Mouse (Mus musculus) brown adipose tissue, adult 24 weeks (tissue): ENCODE data around the gene Tas1r1. TPM values are rescaled to one million over a fixed set of nuclear protein-coding genes. Genes with fewer than 3 reads are reported as not detected.
A peak's percentile ranks its signal among the peaks of the same experiment; 100 is the strongest.

ENCODE experiments used
- H3K27ac ChIP-seq: fragments of 200-500 bp; replicated peaks from 2 replicates; pipeline ENCODE4 v1.5.1; 2012; ENCODE audit warnings: low read depth, mild to moderate bottlenecking, low read length
- H3K4me1 ChIP-seq: fragments of 200-500 bp; 2 replicates; pipeline ENCODE4 v1.6.1; 2012; ENCODE audit warnings: low read length, mixed read lengths; ENCODE audit not compliant: control insufficient read depth, insufficient read depth, insufficient read length
- H3K4me3 ChIP-seq: fragments of 200-500 bp; 2 replicates; pipeline ENCODE4 v1.5.1; 2012; ENCODE audit warnings: low read depth, mild to moderate bottlenecking, low read length, moderate library complexity; ENCODE audit not compliant: insufficient read depth
- polyA plus RNA-seq: library from polyadenylated mRNA; stranded (reverse); fragments of >200 nt; gene quantifications from 2 replicates; pipeline ENCODE4 v1.2.4, GENCODE M21; 2012; ENCODE audit not compliant: missing spikeins, insufficient read depth, insufficient read length

Gene Tas1r1
- polyA plus RNA-seq, 1 experiment = not detected

- Histone ChIP-seq H3K4me3 (0 out of 2 replicates have a peak overlapping the region, but pooled peaks have one; percentile 59), H3K4me1 (peaks cover 5% of the 10 kb centered on the region), H3K27ac (no peak overlapping the region)
Observed at GRCm38 (mm10) chr4:152028456-152028855, 9.9 kb downstream of the Tas1r1 start.

GRCm38 (mm10) chr4:152027524-152027923 lies 10.8 kb downstream of the Tas1r1 start, which contains the start of gene Zbtb48:
Gene Zbtb48 (minus strand): TSS chr4:152027671.
- Histone ChIP-seq H3K27ac (peak within 1 kb of the TSS; percentile 44; the same call in 1 of the 2 replicates), H3K4me1 (peaks cover 5% of the 10 kb centered on the region), H3K4me3 (peak within 1 kb of the TSS; percentile 85)

GRCm38 (mm10) chr4:152026751-152027508 lies 11.4 kb downstream of the Tas1r1 start:
- H3K27ac ChIP-seq = peak overlapping the region; percentile 44; the same call in 1 of the 2 replicates
- peaks cover 5% of the 10 kb centered on the region for H3K4me1 ChIP-seq
- H3K4me3 ChIP-seq = peak overlapping the region; percentile 85

- Histone ChIP-seq H3K4me1 (peaks cover 5% of the 10 kb centered on the region), H3K4me3 (no peak overlapping the region), H3K27ac (no peak overlapping the region)
Observed at GRCm38 (mm10) chr4:152024525-152024924, 13.8 kb downstream of the Tas1r1 start.

- H3K27ac ChIP-seq = no peak overlapping the region
- no peak overlapping the region for H3K4me3 ChIP-seq
- H3K4me1 ChIP-seq = peaks cover 5% of the 10 kb centered on the region
Observed at GRCm38 (mm10) chr4:152022506-152022905, 15.9 kb downstream of the Tas1r1 start.

- Histone ChIP-seq H3K27ac (no peak overlapping the region), H3K4me3 (no peak overlapping the region), H3K4me1 (peaks cover 2% of the 10 kb centered on the region)
Observed at GRCm38 (mm10) chr4:152021568-152022097, 16.7 kb downstream of the Tas1r1 start.

- Histone ChIP-seq H3K27ac (no peak overlapping the region), H3K4me3 (no peak overlapping the region), H3K4me1 (no peaks in the 10 kb centered on the region)
Observed at GRCm38 (mm10) chr4:152020024-152020423, 18.3 kb downstream of the Tas1r1 start.

GRCm38 (mm10) chr4:152019073-152019472 lies 19.3 kb downstream of the Tas1r1 start:
- Histone ChIP-seq H3K4me1 (no peaks in the 10 kb centered on the region), H3K27ac (no peak overlapping the region), H3K4me3 (no peak overlapping the region)

- H3K4me1 ChIP-seq = peaks cover 2% of the 10 kb centered on the region; the same call in 1 of the 2 replicates
Observed at GRCm38 (mm10) chr4:152013036-152013813, 25.1 kb downstream of the Tas1r1 start.

GRCm38 (mm10) chr4:152012109-152012508 lies 26.3 kb downstream of the Tas1r1 start:
- no peak overlapping the region for H3K27ac ChIP-seq
- peaks cover 7% of the 10 kb centered on the region; the same call in 1 of the 2 replicates for H3K4me1 ChIP-seq
- no peak overlapping the region for H3K4me3 ChIP-seq

More at GRCm38 (mm10) chr4:152013036-152013813, 25.1 kb downstream of the Tas1r1 start:
- no peak overlapping the region for H3K4me3 ChIP-seq
- no peak overlapping the region for H3K27ac ChIP-seq

- Histone ChIP-seq H3K27ac (no peak overlapping the region), H3K4me1 (peaks cover 7% of the 10 kb centered on the region; the same call in 1 of the 2 replicates), H3K4me3 (peak overlapping the region; percentile 74)
Observed at GRCm38 (mm10) chr4:152011171-152011760, 27.1 kb downstream of the Tas1r1 start.

GRCm38 (mm10) chr4:152010707-152011134 lies 27.6 kb downstream of the Tas1r1 start:
- H3K27ac ChIP-seq = no peak overlapping the region; the same call in 1 of the 2 replicates
- H3K4me1 ChIP-seq = peaks cover 7% of the 10 kb centered on the region; the same call in 1 of the 2 replicates
- peak overlapping the region; percentile 74 for H3K4me3 ChIP-seq

- Histone ChIP-seq H3K4me1 (peaks cover 7% of the 10 kb centered on the region; the same call in 1 of the 2 replicates), H3K4me3 (peak overlapping the region; percentile 74), H3K27ac (no peak overlapping the region; the same call in 1 of the 2 replicates)
Observed at GRCm38 (mm10) chr4:152010091-152010706, 28.2 kb downstream of the Tas1r1 start.
